Mouse (Mus musculus): Measurements from ENCODE around the gene Efcab9. TPM values are rescaled to one million over a fixed set of nuclear protein-coding genes. Genes with fewer than 3 reads are reported as not detected.

The Efcab9 gene
- not detected in 2 replicates for total RNA-seq (2015; ENCODE audit: low replicate concordance)
- total RNA-seq (2017; ENCODE audit: low replicate concordance), result not detected in 2 replicates

DNA sequence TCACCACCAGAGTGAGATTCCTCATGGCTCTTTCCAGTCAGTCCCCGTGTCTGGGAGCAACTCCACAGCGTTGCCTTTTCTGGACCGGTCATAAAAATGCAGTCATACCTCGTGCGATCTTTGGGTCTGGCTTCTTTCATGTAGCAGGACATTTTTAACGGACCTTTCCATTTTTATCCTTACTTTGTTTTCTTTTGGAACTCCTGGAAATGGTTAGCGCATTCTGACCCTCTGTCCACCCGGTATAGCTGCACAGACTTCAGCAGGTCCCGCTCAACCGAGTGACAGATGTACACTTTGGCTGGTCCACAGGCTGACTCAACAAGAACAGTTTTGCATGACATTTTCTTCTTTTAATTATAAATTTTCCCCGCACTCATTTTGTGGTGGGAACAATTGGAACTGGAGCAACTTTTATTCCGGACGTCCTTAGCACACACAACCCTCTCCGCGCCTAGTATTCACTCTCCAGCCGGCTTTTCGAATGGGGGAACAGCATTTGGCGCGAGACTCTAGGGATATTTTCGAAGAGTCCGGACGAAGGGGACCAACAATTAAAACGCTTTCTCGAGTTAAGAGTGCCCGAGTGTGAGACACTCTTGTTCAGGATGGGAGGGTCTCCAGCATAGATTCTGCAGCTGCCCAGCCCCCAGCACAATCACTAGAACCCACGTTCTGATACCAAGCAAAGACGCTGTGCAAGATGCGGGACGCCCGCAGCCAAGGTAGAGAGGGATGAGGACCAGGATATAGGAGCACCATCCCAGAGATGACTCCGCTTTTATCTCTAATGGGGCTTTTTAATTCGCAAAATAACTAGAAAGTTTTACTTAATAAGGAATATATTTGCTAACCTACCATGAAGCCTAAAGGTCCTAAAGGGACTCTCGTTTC, at the start of gene Efcab9:
Gene Efcab9 (minus strand): TSS at position 211 of the 894 bp plus-strand sequence.
- ATAC-seq (replicated peaks; ENCODE audit: low FRiP score, poor library complexity, severe bottlenecking), result no peak

- ATAC-seq (replicated peaks; ENCODE audit: low FRiP score, poor library complexity, severe bottlenecking), result no peak
These were observed 49.1 kb upstream of the Efcab9 start for GRCm38 (mm10) chr11:32581031-32581430.

DNA sequence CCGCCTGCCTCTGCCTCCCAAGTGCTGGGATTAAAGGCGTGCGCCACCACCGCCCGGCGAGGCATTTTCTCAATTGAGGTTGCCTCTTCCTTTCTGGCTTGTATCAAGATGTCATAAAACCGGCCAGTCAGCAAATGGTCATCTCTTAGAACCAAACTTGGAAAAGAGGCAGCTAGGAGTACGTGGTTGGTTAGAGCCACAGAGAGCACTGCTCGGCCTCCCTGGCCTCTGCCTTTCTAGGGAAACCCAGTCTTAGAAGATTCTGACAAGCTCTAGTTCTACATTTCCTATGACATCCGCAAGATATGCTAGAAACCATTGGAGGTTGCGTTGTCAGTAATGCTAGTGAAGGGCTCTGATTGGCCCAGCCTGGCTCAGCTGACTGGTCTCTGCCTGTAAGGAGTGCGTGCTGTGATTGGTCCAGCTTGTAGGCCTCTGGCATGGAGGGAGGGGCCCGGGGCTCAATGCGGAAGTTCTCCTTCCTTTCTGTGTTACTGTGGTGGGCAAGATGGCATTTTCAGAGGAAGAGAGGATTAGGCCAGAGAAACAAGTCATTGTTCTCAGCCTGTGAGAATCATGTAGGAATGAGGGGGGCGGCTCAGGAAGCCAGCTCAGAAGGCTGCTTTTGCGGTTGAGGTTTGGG, 48.5 kb upstream of the Efcab9 start:
- no peak for ATAC-seq (replicated peaks; ENCODE audit: low FRiP score, poor library complexity, severe bottlenecking)

- no peak for ATAC-seq (replicated peaks; ENCODE audit: low FRiP score, poor library complexity, severe bottlenecking)
These were observed 44.8 kb upstream of the Efcab9 start for GRCm38 (mm10) chr11:32576760-32577050.

DNA sequence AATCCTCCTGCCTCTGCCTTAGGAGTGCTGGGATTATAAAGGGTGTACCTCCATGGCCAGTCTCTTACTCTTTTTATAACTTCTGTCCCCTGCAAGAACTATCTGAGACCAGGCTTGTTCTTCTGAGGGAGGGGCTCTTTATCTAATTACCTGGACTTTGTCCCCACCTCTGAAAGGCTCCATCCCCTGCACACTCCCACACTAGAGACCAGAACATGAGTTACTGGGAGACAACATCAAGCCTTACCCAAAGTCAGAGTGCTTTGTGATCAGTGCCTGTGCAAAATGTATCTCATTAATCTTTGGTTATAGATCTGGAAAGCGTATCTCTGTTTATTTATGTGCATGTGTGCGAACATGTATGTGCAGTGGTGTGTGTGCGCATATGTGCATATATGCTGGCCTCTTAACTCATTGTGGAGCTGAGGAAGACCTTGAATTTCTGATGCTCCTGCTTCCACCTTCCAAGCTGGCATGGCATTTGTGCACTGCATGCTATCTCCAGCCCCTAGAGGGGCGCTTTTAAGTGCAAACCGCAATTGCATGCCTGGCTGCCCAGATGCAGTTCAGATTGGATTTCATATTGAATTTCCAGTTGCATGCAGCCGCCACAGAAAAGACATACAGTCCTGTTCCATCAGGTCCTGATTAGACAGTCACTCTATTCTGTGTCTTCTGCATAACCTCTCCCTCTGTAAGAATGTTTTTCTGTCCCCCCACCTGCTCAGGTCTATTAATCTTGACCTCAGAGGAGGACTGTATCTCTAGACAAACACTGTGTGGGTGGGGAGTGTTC, 44.3 kb upstream of the Efcab9 start:
- ATAC-seq (replicated peaks; ENCODE audit: low FRiP score, poor library complexity, severe bottlenecking), result no peak

DNA sequence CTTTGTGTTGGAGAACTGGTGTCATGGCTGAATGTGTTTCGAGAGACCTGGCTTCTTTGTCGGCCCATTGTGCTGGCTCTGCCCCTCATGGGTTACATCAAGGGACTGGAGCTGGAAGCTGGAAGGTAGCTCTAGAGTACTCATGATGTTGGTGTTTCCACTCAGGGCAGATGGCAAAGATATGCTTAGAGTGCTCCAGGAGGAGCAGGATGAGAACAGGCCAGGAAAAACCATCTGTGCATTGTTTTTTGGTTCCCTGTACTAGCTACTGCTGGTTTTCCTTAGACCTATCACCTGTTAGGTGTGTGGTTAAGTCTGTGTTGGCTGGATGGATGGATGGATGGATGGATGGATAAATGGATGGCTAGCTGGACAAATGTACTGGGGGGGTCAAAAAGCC, 41.8 kb upstream of the Efcab9 start:
- ATAC-seq (replicated peaks; ENCODE audit: low FRiP score, poor library complexity, severe bottlenecking), result no peak

DNA sequence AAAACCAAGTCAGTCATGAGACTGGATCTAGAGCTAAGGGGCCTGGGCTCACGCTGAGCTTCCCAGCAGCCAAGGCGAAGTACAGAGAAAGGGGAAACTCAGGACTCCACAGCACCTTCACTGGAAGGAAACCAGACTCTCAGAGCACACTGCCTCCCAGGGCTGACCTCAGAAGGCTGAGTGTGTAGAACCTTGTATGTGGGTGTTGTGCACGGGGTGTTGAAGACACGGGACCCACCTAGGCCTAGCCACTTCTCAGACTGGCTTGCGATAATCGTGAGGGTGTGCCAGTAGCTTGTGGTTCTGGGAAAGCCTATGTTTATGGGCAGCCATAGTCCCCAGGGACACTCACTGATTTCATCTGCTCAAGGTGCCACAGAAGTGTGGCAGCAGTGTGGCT, 39.2 kb upstream of the Efcab9 start:
- no peak for ATAC-seq (replicated peaks; ENCODE audit: low FRiP score, poor library complexity, severe bottlenecking)

DNA sequence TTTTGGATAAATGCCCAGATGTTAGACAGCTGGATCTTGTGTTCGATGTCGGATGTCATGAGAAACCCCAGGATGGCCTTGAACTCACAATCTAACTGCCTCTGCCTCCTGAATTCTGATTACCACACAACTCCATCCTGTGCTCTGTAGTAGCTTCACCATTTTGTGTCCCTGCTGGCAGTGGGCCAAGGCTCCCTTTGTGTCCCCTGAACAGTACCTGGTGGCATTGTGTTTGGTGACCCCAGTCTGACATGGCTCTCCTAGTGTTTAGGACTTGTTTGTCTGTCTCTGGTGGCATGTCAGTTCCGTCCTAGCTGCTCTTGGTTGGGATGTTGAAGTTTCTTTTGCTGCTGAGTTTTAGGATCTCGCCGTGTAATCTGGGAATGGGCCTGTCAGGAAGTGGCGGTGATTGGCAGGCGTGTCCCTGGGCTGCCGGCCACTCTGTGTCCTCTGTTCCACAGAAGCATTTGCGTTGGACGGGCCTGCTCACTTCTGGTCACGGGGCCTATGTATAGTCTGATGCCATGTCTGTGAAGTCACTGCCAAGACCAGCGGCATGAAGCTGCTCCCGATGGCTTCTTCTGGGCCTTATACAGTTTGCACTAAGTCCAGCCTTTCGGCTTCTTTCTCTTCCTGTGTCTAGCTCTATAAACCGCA, 36.9 kb upstream of the Efcab9 start:
- ATAC-seq (replicated peaks; ENCODE audit: low FRiP score, poor library complexity, severe bottlenecking), result no peak

GRCm38 (mm10) chr11:32568060-32568459, 36.2 kb upstream of the Efcab9 start:
- ATAC-seq (replicated peaks; ENCODE audit: low FRiP score, poor library complexity, severe bottlenecking), result no peak

GRCm38 (mm10) chr11:32567000-32567855, 35.3 kb upstream of the Efcab9 start:
- no peak for ATAC-seq (replicated peaks; ENCODE audit: low FRiP score, poor library complexity, severe bottlenecking)

GRCm38 (mm10) chr11:32566184-32566583, 34.3 kb upstream of the Efcab9 start:
- ATAC-seq (replicated peaks; ENCODE audit: low FRiP score, poor library complexity, severe bottlenecking), result no peak

DNA sequence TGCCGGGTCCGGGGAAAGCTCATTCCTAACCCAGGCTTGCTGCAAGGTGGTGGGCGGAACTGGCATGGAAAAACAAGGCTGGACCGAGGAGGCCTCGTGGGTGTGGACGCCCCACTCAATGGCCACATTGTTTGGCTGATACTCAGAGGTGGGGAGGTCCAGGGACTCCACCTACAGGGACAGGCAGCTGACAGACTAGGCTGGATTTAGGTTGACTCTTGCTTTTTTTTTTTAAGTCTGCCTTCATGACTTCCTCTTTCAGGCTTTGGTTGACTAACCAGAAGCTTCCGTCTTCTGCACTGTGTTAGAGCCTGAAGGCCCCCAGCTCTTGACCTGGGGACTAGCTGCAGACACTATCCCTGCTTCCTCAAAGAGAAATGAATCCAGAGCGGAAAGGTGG, 33.2 kb upstream of the Efcab9 start:
- ATAC-seq (replicated peaks; ENCODE audit: low FRiP score, poor library complexity, severe bottlenecking), result no peak

- no peak for ATAC-seq (replicated peaks; ENCODE audit: low FRiP score, poor library complexity, severe bottlenecking)
These were observed 32.7 kb upstream of the Efcab9 start for GRCm38 (mm10) chr11:32564629-32565028.

DNA sequence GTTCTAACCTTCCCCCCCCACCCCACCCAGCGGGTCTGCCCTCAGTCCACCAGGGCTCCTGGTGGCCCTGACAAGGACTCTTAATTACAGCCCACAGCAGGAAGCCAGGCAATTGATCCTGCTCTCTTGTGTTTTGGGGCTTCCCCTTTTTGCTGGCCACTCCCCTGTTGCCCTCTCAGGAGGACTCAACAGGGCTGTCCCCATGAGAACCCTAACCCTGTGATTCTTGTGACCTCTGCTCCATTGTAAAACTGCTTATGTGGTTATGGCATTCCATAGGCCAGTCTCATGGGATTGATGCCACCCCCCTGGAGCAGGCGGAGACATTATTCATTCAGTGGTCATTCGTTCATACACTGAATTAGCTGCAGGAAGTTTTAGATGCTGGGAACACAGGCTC, 31.8 kb upstream of the Efcab9 start:
- ATAC-seq (replicated peaks; ENCODE audit: low FRiP score, poor library complexity, severe bottlenecking), result no peak

DNA sequence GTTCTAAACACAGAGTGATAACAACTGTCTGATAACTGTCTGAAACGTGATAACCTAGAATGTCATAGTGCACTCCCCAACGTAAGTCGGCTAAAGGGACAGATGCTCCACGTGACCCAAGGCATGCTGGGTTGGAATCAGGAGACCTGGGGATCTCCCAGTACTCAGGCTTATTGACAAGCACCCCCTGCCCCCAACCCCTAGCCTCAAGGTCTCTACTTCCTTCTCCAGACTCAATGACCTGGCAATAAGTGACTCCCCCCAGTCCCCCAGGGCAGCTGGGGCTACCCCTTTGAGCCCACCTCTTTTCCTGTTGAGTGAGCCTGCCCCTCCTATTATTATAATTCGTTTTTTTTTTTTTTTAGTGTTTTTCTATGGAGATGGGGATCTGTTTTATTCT, 30.8 kb upstream of the Efcab9 start:
- no peak for ATAC-seq (replicated peaks; ENCODE audit: low FRiP score, poor library complexity, severe bottlenecking)

DNA sequence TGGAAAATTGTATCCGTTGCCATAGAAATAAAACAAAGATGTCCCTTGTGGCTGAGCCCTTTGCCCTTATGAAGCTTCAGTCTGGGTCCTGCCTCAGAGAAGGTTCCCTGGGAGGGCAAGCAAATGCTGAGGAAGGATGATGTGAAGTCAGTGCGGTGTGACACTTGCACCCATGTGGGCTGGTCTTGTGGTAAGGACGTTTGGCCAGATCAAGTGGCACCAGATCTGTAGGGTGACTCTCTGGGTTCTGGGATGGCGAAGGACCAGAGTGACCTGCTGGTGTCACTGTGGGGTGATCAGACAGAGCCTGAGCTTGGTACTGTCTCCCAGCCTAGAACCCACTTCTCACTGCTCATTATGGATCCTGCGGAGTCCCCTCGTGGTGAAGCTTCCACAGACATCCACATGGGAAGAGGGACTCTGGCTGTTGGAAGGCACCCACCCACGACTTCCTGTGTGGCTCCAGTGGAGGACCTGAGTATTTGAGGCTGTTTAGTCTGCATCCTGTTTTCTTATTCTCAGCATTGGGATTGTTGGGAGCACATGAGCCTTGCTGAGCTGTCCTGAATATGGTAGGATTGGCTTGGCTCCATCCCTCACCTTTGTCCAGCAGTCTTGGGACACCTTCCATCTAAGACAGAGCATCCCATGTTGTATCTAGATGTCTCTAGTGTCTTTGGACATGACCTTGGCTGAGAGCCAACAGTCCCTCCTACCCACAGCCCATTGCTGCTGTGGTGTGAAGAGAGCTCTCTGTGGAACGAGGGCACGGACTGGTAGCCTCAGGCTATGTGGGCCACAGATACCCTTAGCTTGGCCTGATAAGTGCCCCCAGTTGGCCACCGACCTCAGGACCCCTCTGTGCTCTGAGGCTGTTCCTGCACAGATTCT, 29.8 kb upstream of the Efcab9 start:
- no peak for ATAC-seq (replicated peaks; ENCODE audit: low FRiP score, poor library complexity, severe bottlenecking)

DNA sequence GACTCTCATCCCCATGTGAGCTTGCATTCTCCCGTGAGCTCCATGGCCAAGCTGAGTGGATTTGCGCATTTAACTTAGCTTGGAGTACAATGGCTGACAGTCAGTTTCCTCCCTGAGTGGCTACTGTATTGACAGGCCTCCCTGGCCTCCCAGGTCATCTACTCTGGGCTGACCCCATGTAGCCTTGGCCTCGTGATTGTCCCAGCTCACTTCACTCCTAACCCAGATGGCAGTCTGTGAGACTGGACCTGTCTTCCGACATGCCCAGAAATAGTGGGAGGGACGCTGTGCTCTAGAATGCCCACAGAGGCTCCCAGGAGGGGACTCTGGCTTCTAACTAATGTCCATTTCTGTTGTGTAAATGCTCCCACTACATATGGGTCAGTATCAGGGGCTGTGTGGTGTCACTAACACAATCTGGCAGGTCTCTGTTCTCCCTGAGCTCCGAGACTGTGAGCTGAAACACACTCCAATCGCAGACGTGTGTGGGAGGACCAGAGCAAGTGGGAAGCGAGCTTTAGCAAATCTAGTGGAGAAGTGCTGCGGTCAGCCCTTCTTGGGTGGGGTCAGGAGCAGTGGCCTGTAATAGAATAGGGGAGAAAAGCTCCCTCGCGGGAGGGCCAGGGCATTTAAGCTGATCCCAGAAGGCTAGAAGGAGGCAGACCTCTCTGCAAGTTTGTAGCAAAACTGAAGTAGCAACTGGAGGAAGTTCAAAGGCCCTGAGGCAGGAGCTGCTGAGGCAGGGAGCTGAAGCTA, 28.3 kb upstream of the Efcab9 start:
- no peak for ATAC-seq (replicated peaks; ENCODE audit: low FRiP score, poor library complexity, severe bottlenecking)

DNA sequence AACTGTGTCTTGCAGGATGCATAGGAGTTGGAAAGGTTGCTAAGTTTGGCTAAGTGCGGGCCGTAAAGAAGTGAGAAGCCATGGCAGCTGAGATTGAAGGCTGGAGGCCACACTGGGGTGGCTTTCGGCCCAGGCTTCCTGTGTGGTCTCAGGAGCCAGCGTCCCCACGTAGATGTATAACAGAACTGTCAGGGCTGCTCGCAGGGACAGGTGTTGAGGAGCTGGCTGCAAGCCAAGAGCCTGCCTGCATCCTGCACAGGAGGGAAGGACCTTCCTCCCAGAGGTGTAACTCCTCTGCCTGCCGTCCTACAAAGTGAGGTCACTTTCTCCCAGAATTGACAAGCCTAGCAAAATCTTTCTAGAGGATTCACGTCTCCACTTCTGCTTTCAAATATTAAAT, 26.8 kb upstream of the Efcab9 start:
- no peak for ATAC-seq (replicated peaks; ENCODE audit: low FRiP score, poor library complexity, severe bottlenecking)
